Mouse (Mus musculus) spleen, embryonic (tissue): Measurements from ENCODE around the gene Ucp2.

Source experiments
- CTCF ChIA-PET: fragments of 350-600 bp; sonication (Branson Sonifier 250); formaldehyde crosslinking; loops from one replicate; lab custom pipeline; 2022; lab: Charles Lee

Gene Ucp2

GRCm38 (mm10) chr7:100501844-100502373, 8.8 kb downstream of the Ucp2 start:
- CTCF ChIA-PET, result interaction anchor here (0.6 kb wide), 1 partner anchor 849 kb away, joined by 8 read pairs; no protein-coding TSS in a partner anchor

GRCm38 (mm10) chr7:100502374-100502922, 9.3 kb downstream of the Ucp2 start:
- CTCF ChIA-PET, result interaction anchor here (0.6 kb wide), 1 partner anchor 848 kb away, joined by 8 read pairs; no protein-coding TSS in a partner anchor

DNA sequence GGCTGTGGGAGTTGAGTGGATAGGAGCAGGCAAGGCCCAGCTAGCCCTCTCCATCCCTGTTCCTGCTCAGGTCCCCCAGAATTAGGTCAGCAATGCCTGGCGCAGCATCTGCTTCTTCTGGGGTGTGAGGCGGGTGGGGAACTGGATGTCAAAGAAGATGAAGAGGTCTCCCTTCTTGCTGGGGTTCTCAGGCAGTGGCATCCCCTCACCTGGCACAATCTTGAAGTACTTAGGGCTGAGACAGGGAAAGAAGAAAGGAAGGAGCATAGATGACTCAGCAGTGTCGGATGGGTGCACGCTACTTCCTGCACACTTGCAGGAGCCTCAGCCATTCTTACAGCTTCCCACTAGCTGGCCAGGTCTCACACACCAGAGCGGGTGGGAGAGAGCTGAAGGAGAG, 9.9 kb downstream of the Ucp2 start:
- CTCF ChIA-PET, result no interaction called here

GRCm38 (mm10) chr7:100504740-100505487, 11.8 kb downstream of the Ucp2 start:
- CTCF ChIA-PET, result interaction anchor here (0.6 to 0.7 kb wide), 4 partner anchors 74 to 1679 kb away, joined by 3 to 7 read pairs (median 3); no protein-coding TSS in a partner anchor

DNA sequence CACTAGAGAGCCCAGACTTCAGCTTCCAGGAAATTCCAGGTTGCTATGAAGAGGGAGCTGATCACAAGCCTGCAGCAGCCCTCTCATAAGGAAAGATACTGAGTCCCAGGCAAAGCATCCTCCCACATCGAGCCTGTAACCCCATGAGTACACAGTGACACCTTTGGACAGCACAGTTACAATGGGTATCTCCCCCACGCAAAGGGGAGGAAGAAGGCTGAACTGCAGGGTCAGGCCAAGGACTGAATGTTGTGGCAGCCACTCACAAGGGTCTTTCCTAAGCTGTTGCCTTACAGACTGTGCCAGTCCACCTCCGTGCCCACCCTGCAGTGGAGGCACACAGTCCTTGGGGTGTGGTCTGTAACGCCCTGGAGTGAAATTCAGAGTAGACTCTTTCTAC, 13.4 kb downstream of the Ucp2 start:
- CTCF ChIA-PET, result interaction anchor here (0.6 kb wide), 2 partner anchors 160 to 1220 kb away, joined by 3 read pairs; no protein-coding TSS in a partner anchor

GRCm38 (mm10) chr7:100508670-100509069, 15.5 kb downstream of the Ucp2 start:
- CTCF ChIA-PET, result interaction anchor here (0.7 to 1.0 kb wide), 2 partner anchors 8 to 92 kb away, joined by 3 to 8 read pairs; no protein-coding TSS in a partner anchor

- CTCF ChIA-PET, result interaction anchor here (0.5 kb wide), 1 partner anchor 65 kb away, joined by 8 read pairs; no protein-coding TSS in a partner anchor
These were observed 18.5 kb downstream of the Ucp2 start for GRCm38 (mm10) chr7:100511602-100512001.

GRCm38 (mm10) chr7:100514573-100514972, 21.4 kb downstream of the Ucp2 start, which contains the start of gene Dnajb13:
Gene Dnajb13 (minus strand): TSS chr7:100514960.
- CTCF ChIA-PET, result no interaction called here

- CTCF ChIA-PET, result interaction anchor here (1.7 kb wide), 1 partner anchor 143 kb away, joined by 4 read pairs; no protein-coding TSS in a partner anchor
These were observed 27.1 kb downstream of the Ucp2 start for GRCm38 (mm10) chr7:100520204-100520603.

DNA sequence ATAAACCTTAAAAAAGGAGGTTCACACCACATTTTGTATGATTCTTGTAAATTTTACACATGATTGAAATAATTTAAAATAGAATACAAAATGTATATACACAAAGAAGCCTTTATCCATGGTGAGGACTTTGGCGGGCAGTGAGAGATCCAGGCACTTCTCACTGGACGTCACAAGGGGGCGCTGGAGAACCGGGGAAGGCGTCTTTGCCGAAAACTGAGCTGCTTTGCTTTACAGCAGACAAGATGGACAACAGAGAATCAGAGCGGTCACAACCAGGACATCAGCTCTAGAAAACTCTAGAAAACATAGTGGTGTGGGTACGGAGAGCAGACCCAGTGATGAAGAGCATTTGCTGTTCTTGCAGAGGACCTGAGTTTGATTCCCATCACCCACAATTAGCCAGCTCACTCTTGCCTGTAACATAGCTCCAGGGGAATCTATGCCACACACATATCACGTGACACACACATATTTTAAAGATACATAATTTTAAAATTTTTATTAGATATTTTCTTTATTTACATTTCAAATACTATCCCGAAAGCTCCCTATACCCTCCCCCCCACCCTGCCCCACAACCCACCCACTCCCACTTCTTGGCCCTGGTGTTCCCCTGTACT, 27.6 kb downstream of the Ucp2 start:
- CTCF ChIA-PET, result interaction anchor here (1.7 kb wide), 1 partner anchor 143 kb away, joined by 4 read pairs; no protein-coding TSS in a partner anchor

DNA sequence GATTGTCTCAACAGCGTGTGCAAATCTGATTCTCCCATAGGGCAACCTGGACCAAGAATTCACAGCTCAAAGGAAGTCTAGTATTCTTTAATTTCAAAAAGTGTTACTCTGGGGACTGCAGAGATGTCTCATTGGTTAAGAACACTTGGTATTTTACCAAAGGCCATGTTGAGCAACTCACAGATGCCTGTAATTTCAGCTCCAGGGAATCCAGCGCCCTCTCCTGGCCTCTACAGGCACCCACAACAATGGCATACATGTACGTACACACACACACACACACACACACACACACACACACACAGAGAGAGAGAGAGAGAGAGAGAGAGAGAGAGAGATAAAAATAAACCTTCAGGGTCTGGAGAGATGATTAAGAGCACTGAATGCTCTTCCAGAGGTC, 29.1 kb downstream of the Ucp2 start:
- CTCF ChIA-PET, result interaction anchor here (0.9 kb wide), 1 partner anchor 33 kb away, joined by 4 read pairs; no protein-coding TSS in a partner anchor

DNA sequence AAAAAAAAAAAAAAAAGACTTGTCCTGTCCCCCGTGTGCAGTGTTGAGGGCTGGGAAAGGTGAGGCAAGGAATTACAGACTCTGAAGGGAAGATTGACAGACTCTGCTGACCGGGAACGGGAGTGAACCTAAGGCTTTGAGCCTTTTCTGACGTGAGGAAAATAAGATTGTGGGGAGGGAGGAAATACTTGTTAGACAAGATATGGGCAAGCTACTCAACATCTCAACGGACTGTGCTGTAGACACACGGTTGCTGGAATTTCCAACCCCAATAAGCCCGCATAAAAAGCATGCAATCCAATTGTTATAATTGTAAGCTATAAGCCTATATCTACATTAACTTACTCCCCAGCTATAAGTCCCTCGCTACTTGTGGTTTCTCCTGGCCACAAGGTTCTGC, 31.5 kb downstream of the Ucp2 start:
- CTCF ChIA-PET, result no interaction called here

DNA sequence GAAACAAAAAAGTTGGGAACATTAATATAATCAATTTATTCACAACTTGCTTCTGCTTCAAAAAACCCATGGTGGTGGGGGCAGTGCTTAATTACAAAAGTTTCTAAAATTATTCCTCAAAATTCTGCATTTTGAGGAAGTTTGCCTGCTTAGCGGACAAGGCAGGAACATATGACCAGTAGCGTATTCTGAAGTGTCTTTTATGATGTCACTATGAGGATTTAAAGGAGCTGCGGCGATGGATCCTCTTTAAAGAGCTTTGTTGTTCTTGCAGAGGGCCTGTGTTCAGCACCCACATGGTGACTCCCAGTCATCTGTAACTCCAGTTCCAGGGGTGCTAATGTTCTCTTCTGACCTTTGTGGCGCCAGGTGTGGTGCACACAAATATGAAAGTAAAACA, 37.6 kb downstream of the Ucp2 start:
- CTCF ChIA-PET, result no interaction called here

- CTCF ChIA-PET, result interaction anchor here (0.7 kb wide), 1 partner anchor 291 kb away, joined by 12 read pairs; no protein-coding TSS in a partner anchor
These were observed 40.4 kb downstream of the Ucp2 start for GRCm38 (mm10) chr7:100533503-100533902.

DNA sequence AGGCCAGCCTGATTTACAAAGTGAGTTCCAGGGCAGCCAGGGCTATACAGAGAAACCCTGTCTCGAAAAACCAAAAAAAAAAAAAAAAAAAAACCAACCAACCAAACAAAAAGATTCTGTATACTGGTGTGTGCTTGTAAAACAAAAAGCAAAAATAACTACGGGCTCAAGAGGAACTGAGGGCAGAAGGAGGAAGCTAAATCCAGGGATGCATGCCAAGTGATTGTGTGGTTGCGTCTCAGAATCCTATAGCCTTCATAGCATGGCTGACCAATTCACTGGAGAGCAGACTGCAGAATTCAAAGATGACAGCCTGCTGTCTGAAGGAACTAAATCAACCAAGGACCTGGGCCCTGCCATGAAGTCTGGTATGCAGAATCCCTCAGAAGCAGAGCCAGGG, 41.1 kb downstream of the Ucp2 start:
- CTCF ChIA-PET, result interaction anchor here (0.7 kb wide), 1 partner anchor 290 kb away, joined by 12 read pairs; no protein-coding TSS in a partner anchor

- CTCF ChIA-PET, result interaction anchor here (0.5 to 0.6 kb wide), 2 partner anchors 8 to 66 kb away, joined by 3 read pairs; no protein-coding TSS in a partner anchor
These were observed 42.7 kb downstream of the Ucp2 start for GRCm38 (mm10) chr7:100535831-100536230.

GRCm38 (mm10) chr7:100536804-100537518, 43.8 kb downstream of the Ucp2 start, which contains the start of gene Coa4:
Gene Coa4 (plus strand): TSS chr7:100537071.
- CTCF ChIA-PET, result interaction anchor here (0.7 kb wide), 1 partner anchor 751 kb away, joined by 3 read pairs; no protein-coding TSS in a partner anchor

- CTCF ChIA-PET, result no interaction called here
These were observed 44.4 kb downstream of the Ucp2 start for GRCm38 (mm10) chr7:100537519-100537902.

- CTCF ChIA-PET, result interaction anchor here (1.1 kb wide), 1 partner anchor 13 kb away, joined by 3 read pairs; no protein-coding TSS in a partner anchor
These were observed 46.4 kb downstream of the Ucp2 start for GRCm38 (mm10) chr7:100539516-100539915.

- CTCF ChIA-PET, result no interaction called here
These were observed 51.3 kb downstream of the Ucp2 start for GRCm38 (mm10) chr7:100544437-100544836.
